Mouse (Mus musculus) adrenal gland, adult 8-10 months (tissue): ENCODE measurements around the gene Plekhm3. TPM values are rescaled to one million over a fixed set of nuclear protein-coding genes. Genes with fewer than 3 reads are reported as not detected.
A peak's percentile ranks its signal among the peaks of the same experiment; 100 is the strongest.

Experiments used
- DNase-seq: peaks from one replicate; pipeline ENCODE4 v3.0.0; 2022
- total RNA-seq, 4 experiments: library from RNA; stranded (reverse); gene quantifications; 2 replicates each; pipeline ENCODE4 v1.2.4; 2022

The Plekhm3 gene
- total RNA-seq, 4 experiments from 2014 or later: 21.0 to 40.6 (median 31.8) TPM

DNA sequence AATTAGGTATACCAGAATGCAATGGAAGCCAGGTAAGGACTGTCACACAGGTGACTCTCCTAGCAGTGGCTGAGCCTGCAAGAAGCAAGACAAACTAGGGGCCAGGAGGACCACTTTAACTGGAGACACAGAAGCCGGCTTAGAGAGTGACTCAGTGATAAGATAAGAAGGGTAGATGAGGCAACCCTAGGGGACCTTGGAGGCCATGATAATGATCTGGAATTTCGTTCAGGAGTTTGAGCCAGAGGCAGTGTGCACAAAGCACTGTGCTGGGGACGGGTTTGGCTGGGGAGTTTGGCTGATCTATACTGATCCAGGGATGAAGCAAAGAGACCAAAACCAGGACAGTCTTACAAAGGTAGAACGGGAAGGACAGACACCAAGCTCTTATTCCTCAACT lies 195.0 kb downstream of the Plekhm3 start:
- DNase-seq: peak; percentile 39

DNA sequence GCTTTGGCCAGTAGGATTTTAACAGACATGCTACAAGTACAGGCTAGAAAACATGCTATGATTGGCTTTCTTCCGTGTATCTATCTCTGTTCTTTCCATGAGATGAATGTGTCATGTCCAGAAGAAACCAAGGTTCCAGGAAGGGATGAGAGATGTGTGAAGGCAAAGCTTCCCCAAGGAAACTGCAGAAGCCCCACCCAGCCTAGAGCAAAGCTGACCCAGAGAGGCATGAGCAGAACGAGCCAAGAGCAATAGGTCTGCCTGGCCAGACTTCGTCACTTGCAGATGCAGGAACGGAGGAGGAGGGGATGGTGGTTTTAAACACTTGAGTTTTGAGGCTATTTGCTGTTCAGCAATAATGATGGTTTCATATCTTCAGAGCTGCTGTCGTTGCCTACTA lies 198.9 kb downstream of the Plekhm3 start:
- no peak for DNase-seq

DNA sequence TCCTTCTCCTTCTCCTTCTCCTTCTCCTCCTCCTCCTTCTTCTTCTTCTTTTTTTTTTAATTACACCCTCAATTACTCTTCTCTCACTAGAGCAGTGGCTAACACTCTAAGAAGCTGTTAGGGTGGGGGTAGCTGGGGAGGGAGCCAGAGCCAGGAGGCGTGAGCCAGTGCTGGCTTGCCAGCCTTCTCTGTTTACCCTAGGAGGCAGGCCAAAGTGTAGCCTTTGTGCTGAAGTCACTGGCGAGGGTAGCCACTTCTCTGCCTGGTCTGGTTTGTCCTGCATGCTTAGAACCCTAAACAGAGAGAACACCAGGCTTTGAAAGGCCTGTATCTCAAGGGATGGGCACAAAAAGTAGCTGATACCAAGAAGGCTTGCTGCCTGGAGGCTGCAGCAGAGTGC lies 199.4 kb downstream of the Plekhm3 start:
- DNase-seq: no peak

DNA sequence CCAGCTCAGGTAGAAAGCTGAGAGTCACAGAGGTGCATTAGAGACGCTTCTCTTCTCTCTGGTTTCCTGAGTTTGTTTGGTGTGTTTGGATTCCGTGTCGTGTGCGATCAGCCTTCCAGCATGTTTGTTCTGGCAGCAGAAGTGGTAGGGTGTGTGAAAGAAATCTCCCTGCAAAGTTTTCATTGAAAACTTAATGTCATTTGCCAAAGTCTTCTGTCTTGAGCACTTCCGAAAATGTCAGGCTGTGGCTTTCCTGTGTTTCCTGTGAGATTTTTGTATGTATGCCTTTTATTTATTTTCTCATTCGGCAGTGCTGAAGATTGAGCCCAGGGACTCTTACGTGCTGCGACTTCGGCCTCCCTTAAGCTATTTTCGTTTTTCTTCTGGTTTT lies 200.0 kb downstream of the Plekhm3 start:
- no peak for DNase-seq

DNA sequence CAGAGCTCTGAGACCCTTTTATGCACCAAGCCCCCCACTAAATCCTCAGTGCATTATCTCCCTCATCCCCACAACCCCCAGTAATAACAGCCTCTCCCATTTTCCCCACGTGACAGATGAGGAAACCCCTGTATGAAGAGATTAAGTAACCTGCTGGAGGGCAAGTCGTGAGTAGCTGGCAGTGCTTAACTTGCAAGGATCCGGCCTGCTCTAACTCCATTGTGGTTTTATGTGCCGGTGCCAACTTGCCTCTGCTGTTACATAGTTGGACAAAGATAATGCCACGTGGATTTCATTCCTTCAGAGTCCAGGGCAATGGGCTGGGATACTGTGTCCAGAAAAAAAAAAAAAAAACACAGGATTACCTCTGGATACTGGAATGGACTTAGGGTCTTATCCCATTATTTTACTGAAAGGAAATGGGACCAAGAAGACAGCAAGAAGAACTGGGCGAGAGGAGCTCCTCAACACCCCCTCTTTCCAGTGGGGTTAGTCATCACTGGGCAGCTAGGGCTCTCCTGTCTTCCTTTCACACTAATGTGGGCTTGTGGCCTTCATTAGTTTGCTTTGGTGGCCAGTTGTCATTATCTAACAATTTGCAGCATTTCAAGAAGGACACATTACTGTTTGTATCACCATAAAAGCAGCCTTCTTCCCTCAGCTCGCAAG lies 200.5 kb downstream of the Plekhm3 start:
- DNase-seq: no peak

DNA sequence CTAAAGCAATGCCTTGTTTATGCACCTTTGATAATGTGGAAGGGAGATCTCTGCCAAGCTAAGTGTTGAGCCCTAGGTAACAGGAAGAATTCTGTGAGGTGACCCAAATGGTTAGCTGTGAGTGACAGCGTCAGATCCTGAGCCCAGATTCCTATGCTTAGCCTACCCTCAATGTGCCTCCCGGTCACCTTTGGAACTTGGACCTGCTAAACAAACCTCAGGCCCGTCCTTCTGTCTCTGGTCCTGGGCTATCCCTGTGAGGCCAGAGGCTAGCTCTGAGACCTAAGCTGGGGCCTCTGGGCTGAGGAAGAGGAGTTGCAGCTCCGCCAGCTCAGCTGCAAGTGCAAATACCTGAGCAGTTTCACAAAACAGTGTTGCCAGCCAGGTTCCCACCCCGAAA lies 202.0 kb downstream of the Plekhm3 start:
- no peak for DNase-seq

DNA sequence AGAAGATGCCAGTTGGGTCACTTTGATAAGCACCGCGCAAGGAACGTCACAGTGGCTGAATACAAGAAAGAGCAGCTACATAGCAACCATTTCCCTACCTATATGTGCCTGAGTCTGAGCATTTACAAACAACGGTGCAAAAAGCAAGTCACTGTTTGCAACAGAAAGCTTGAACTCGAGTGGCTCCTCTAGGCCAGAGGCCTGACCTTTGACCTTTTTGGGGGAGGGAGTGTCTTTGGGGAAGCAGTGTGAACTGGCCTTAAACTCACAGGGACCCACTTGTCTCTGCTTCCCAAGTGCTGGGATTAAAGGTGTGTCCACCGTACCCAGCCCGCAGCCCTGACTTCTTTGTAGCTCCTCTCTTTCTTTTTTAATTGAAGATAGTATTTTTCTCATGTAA lies 203.0 kb downstream of the Plekhm3 start:
- DNase-seq: no peak

DNA sequence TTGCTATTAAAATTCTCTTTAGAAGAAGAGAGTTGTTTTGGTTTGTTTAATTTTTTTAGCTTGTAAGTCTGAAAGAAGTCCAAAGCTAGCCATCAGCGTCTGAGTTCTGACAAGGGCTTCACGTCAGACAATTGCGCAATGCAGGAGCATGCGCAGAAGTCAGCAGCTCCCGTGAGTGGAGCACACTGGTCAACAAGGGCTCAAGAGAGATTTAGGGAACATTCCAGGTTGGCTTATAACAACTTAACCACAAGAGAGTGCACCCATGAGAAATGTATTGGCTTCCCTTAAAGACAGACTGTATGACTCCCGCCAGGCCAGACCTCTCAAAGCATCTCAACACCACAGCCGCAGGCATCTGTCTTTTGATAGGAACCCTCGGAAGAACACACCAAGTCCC lies 203.5 kb downstream of the Plekhm3 start:
- DNase-seq: no peak

DNA sequence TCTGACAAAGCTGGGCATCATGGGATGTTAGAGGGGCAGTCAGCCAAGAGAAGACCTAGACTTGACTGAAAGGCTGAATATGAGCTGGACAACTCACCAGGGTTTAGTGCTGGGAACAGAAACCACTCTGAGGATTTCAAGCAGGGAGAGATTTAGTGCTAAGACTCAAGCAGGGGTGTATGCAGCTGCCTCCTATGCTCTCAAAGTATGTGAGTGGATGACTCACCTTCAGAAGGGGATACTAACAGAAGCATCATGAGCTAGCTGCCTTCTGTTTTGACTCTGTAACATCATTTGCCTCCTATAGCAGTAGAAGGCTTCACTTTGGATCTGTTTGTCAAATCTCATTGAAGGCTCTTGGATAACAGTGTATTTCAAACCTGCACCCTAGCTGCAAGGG lies 212.0 kb downstream of the Plekhm3 start:
- no peak for DNase-seq

DNA sequence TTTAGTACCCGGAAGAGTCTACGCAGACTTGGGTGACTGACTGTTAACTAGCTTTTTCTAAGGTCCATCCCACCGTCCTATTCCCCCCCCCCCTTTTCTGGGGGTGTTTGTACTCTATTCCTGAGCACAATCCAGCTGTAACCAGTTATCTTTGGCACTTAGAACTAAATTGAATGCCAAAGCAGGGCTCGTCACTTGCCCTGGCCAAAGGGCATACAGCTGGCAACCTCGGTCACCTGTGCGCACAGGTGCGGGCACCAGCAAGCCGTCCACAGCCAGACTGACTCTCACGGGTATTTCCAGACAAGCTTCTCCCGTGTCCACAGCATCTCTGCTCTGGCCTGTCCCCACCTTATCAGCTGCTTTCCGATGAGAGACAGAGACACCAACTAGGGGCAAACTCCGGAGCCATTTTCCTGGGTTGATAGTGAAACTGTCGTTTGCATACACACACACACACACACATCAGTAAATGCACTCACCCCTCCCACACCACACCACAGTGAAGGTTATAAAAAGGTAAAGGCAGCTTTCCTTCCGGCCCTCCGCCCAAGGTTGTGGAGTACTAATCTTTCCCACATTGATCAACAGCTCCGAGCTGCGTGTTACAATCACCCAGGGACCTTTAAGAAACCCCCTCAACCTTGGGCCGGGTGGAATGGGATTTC lies 213.7 kb downstream of the Plekhm3 start:
- DNase-seq: no peak

DNA sequence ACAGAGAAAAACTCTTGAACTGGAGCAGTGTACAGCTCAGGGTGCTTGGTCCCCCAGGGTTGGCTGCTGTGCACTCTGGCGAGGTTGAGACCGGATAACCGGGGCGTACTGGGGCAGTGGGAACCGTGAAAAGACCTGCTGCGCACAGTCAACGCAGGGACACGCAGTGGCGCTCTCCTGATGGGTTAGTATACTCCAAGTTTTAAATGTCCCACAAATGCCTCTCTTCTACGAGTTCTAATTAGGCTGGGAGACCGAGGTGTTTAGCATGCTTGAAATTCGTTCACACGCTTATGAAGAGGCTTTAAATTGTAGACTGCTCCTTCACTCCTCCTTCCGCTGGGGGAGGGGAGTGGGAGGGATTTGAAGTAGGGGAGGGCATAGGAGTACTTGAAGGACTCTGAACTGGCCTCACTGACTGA lies 218.0 kb downstream of the Plekhm3 start:
- DNase-seq: peak; percentile 47

DNA sequence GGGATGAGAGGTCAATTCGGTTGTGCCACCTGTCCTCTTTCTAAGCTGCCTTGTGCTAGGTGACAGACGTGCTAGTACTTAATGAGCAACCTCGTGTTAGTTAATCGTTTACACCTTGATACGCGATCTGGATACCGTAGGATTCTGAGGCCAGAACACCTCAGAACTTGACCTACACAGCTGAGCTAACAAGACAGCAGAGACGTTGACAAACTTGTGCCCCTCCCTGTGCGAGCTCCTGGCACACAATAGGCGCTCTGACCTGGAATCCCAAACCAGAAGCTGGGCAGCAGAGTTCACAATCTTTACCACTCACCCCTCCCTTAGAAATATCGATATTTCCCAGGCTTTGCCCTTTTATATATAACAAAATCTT lies 218.5 kb downstream of the Plekhm3 start:
- DNase-seq: no peak

DNA sequence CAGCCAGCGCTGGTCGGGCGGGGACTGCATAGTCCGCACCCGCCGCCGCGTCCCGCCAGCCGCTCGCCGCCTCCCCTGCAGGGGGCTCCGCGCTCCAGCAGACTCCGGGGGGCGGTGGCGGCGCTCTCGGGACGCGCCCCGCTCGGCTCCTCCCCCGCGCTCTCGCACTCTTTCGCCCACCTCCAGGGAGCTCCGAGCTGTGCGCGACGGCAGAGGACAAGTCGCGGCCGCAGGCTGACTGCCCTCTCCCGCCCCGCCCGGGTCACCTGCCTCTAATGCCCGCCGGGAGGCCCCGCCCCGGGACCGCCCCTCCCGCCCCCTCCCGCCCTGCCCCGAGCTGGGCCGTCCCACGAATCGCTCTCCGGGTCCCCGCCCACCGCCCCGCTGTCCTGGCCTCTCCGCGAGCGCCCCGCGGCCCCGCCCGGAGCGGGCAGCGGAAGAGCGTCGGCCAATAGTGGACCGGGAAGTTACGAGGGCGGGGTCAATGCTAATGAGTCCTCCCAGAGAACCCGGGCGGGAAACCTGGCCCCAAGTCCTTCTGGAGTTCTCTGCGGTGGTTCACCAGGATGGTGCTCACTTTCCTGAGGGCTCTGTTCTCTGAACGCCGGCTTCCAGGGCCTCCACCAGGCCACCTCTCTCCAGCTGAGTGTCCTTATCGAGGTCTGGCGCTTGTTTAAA lies 219.0 kb downstream of the Plekhm3 start, which contains the start of gene Fzd5:
Fzd5 (minus strand) TSS at position 250 of the 678 bp plus-strand sequence.
- DNase-seq: peak; percentile 88

DNA sequence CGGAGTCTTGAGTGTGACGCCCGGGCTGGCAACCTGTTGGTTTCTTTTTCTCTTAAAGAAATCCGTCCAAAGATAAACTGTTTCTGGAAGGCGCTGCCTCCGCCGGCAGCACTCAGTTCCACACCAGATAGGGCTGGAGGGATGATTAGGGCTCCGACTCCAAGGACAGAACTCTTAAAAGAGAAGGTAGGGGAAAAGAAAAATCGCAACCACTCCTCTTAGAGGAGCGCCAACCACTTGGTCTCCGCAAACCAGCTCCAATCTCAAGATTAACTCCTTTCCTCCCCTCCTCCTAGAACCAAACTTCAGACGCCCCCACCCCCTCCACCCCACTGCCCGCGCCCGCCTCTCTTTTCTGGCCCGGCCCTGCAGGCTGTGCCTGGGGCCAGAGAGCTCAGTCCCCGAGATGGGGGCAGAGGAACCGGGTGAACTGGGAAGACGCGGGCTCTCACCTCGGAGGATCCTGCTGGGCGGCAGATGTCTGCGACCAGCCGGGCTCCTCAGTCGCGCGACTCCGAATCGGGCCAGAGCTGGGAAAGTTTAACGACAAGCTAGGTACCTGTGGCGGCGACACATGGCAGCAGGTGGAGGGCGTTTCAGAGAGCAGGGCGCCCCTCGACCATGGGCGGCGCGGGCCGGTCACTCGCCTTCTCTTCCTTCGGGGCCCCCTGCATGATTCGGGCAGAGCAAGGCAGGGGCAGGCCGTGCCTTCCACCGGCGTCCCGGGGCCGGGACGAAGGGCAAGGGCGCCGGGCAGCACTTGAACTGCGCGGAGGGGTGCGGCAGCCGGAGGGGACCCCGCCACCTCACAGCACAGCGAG lies 219.7 kb downstream of the Plekhm3 start:
- peak; percentile 34 for DNase-seq

Other genes starting within 250 kb of the Plekhm3 start
- gene Fzd5, start 219.1 kb downstream of the Plekhm3 start, total RNA-seq: 10 to 100 TPM; 14.9 to 34.1 (median 21.4) TPM
- 1,000 to 10,000 TPM; 1,428 to 2,043 (median 1,710) TPM for gene Akr1cl, start 75.9 kb upstream of the Plekhm3 start, total RNA-seq
- gene Cryge, start 94.3 kb upstream of the Plekhm3 start, total RNA-seq: under 1 TPM in 3 of 4 experiments, not detected in 1; 0.38 to 0.62 (median 0.49) TPM
- under 1 TPM in 1 of 4 experiments, not detected in 3; 0.44 TPM for gene Crygd, start 106.6 kb upstream of the Plekhm3 start, total RNA-seq
- gene Crygc, start 116.9 kb upstream of the Plekhm3 start, total RNA-seq: not detected
- gene Crygb, start 125.5 kb upstream of the Plekhm3 start, total RNA-seq: not detected
- not detected for gene Cryga, start 146.5 kb upstream of the Plekhm3 start, total RNA-seq
- gene Gm28845, start 162.7 kb upstream of the Plekhm3 start, total RNA-seq: not detected
- 1 to 10 TPM in 2 of 4 experiments, not detected in 2; 3.1 to 3.4 TPM for gene D630023F18Rik, start 166.4 kb upstream of the Plekhm3 start, total RNA-seq
- gene Idh1, start 229.7 kb upstream of the Plekhm3 start, total RNA-seq: 100 to 1,000 TPM; 588 to 738 (median 679) TPM
- 10 to 100 TPM; 36.5 to 49.2 (median 40.3) TPM for gene Pikfyve, start 229.9 kb upstream of the Plekhm3 start, total RNA-seq